Mouse (Mus musculus): ENCODE measurements around the gene Fgd5. TPM values are rescaled to one million over a fixed set of nuclear protein-coding genes. Genes with fewer than 3 reads are reported as not detected.
"Not testable (repeated sequence)": the region's sequence is repeated elsewhere in the genome, so short reads cannot be mapped to it uniquely, and the experiment has no call there.

The Fgd5 gene
- polyA plus RNA-seq, 1 experiment, result 0.77 TPM

- Histone ChIP-seq H3K27me3 (ENCODE audit: control insufficient read depth, insufficient read depth, low read length) (no peaks in the 10 kb centered on the region), H3K27ac (ENCODE audit: control insufficient read depth, insufficient read depth, low read depth, low read length) (no peak overlapping the region), H3K36me3 (ENCODE audit: control insufficient read depth, insufficient read depth, low read length) (no peaks in the 10 kb centered on the region), H3K4me1 (ENCODE audit: control insufficient read depth, insufficient read depth, low read length) (no peaks in the 10 kb centered on the region), H3K4me3 (ENCODE audit: control insufficient read depth, low read depth, low read length) (no peak overlapping the region)
- peak; percentile 75; the same call in 1 of the 2 replicates for TF ChIP-seq CTCF (IDR thresholded peaks at IDR 0.05; ENCODE audit: control insufficient read depth, insufficient read depth, insufficient replicate concordance, low read depth, low read length)
- TF ChIP-seq POLR2A (IDR thresholded peaks at IDR 0.05; ENCODE audit: control insufficient read depth, low read depth, low read length), result no peak
Observed at GRCm38 (mm10) chr6:92065721-92066496, 87.2 kb downstream of the Fgd5 start.

DNA sequence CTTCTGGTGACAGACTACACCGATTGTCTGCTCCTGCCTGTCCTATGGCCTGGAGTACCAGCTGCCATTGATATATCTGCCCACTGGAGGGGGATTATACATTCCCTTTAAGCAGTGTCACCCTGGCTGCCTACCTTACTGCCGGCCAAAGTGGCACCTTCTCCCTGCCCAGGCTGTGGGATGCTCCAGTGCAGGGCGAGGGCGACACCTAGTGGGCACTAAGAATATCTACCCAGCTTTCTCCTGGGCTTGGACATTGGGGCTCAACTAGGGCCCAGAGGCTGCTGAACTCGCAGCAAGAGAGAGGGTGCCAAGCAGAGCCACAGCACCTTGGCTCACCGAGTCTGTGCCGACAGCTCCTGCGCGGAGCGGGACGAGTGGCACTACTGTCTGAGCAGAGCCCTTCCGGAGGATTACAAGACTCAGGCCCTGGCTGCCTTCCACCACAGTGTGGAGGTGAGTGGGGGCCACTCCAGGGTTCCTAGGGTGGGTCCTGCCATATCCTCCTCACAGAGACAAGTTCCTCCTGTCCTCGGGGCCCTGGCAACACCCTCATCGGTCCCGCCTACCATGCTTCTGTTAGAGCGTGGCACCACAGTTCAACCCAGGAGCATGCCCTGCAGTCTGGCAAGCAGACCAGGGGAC, 88.6 kb downstream of the Fgd5 start:
- no peak overlapping the region for H3K4me3 ChIP-seq (ENCODE audit: control insufficient read depth, low read depth, low read length)

GRCm38 (mm10) chr6:92071121-92071839, 92.6 kb downstream of the Fgd5 start:
- no peak for TF ChIP-seq POLR2A (IDR thresholded peaks at IDR 0.05; ENCODE audit: control insufficient read depth, low read depth, low read length)
- no peak overlapping the region for H3K4me3 ChIP-seq (ENCODE audit: control insufficient read depth, low read depth, low read length)
- no peaks in the 10 kb centered on the region for H3K4me1 ChIP-seq (ENCODE audit: control insufficient read depth, insufficient read depth, low read length)
- no peak overlapping the region for H3K27ac ChIP-seq (ENCODE audit: control insufficient read depth, insufficient read depth, low read depth, low read length)
- H3K36me3 ChIP-seq (ENCODE audit: control insufficient read depth, insufficient read depth, low read length), result no peaks in the 10 kb centered on the region
- H3K27me3 ChIP-seq (ENCODE audit: control insufficient read depth, insufficient read depth, low read length), result no peaks in the 10 kb centered on the region

More for the DNA sequence above, 88.6 kb downstream of the Fgd5 start:
- no peaks in the 10 kb centered on the region for H3K4me1 ChIP-seq (ENCODE audit: control insufficient read depth, insufficient read depth, low read length)
- H3K27ac ChIP-seq (ENCODE audit: control insufficient read depth, insufficient read depth, low read depth, low read length), result no peak overlapping the region
- TF ChIP-seq POLR2A (IDR thresholded peaks at IDR 0.05; ENCODE audit: control insufficient read depth, low read depth, low read length) (no peak), CTCF (IDR thresholded peaks at IDR 0.05; ENCODE audit: control insufficient read depth, insufficient read depth, insufficient replicate concordance, low read depth, low read length) (peak; percentile 94)
- H3K36me3 ChIP-seq (ENCODE audit: control insufficient read depth, insufficient read depth, low read length), result no peaks in the 10 kb centered on the region
- no peaks in the 10 kb centered on the region for H3K27me3 ChIP-seq (ENCODE audit: control insufficient read depth, insufficient read depth, low read length)

GRCm38 (mm10) chr6:92080730-92081129, 102.1 kb downstream of the Fgd5 start:
- no peaks in the 10 kb centered on the region for H3K4me1 ChIP-seq (ENCODE audit: control insufficient read depth, insufficient read depth, low read length)
- no peaks in the 10 kb centered on the region for H3K36me3 ChIP-seq (ENCODE audit: control insufficient read depth, insufficient read depth, low read length)
- no peaks in the 10 kb centered on the region for H3K27me3 ChIP-seq (ENCODE audit: control insufficient read depth, insufficient read depth, low read length)
- no peak for TF ChIP-seq POLR2A (IDR thresholded peaks at IDR 0.05; ENCODE audit: control insufficient read depth, low read depth, low read length)
- TF ChIP-seq CTCF (IDR thresholded peaks at IDR 0.05; ENCODE audit: control insufficient read depth, insufficient read depth, insufficient replicate concordance, low read depth, low read length), result no peak
- no peak overlapping the region for H3K4me3 ChIP-seq (ENCODE audit: control insufficient read depth, low read depth, low read length)
- no peak overlapping the region for H3K27ac ChIP-seq (ENCODE audit: control insufficient read depth, insufficient read depth, low read depth, low read length)

DNA sequence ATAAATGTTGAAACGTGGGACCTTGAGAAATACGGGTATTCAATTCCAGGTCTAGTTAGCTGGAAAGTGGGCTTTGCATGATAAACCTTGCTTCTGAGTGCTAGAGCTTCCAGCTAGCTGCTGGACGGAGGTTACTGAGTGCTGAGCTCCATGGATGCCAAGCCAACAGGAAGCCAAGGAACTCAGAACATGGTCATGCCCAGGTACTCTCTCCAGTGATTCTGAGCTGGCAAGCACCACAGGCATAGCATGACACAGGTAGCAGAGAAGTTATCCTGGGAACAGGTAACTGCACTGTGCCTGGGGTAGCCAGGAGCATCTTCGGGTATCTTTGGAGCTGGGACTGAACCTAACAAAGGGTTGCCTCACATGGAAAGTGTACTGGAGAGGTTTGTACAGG, 104.1 kb downstream of the Fgd5 start:
- H3K4me3 ChIP-seq (ENCODE audit: control insufficient read depth, low read depth, low read length), result no peak overlapping the region
- no peaks in the 10 kb centered on the region for H3K36me3 ChIP-seq (ENCODE audit: control insufficient read depth, insufficient read depth, low read length)
- no peaks in the 10 kb centered on the region for H3K4me1 ChIP-seq (ENCODE audit: control insufficient read depth, insufficient read depth, low read length)
- H3K27ac ChIP-seq (ENCODE audit: control insufficient read depth, insufficient read depth, low read depth, low read length), result no peak overlapping the region
- TF ChIP-seq POLR2A (IDR thresholded peaks at IDR 0.05; ENCODE audit: control insufficient read depth, low read depth, low read length) (no peak), CTCF (IDR thresholded peaks at IDR 0.05; ENCODE audit: control insufficient read depth, insufficient read depth, insufficient replicate concordance, low read depth, low read length) (no peak)
- H3K27me3 ChIP-seq (ENCODE audit: control insufficient read depth, insufficient read depth, low read length), result no peaks in the 10 kb centered on the region

GRCm38 (mm10) chr6:92084932-92085331, 106.3 kb downstream of the Fgd5 start:
- Histone ChIP-seq H3K27ac (ENCODE audit: control insufficient read depth, insufficient read depth, low read depth, low read length) (no peak overlapping the region), H3K4me3 (ENCODE audit: control insufficient read depth, low read depth, low read length) (no peak overlapping the region), H3K4me1 (ENCODE audit: control insufficient read depth, insufficient read depth, low read length) (no peaks in the 10 kb centered on the region), H3K36me3 (ENCODE audit: control insufficient read depth, insufficient read depth, low read length) (no peaks in the 10 kb centered on the region), H3K27me3 (ENCODE audit: control insufficient read depth, insufficient read depth, low read length) (no peaks in the 10 kb centered on the region)
- TF ChIP-seq POLR2A (IDR thresholded peaks at IDR 0.05; ENCODE audit: control insufficient read depth, low read depth, low read length), result no peak
- no peak for TF ChIP-seq CTCF (IDR thresholded peaks at IDR 0.05; ENCODE audit: control insufficient read depth, insufficient read depth, insufficient replicate concordance, low read depth, low read length)

- not testable (repeated sequence) for H3K36me3 ChIP-seq (ENCODE audit: control insufficient read depth, insufficient read depth, low read length); H3K27ac ChIP-seq (ENCODE audit: control insufficient read depth, insufficient read depth, low read depth, low read length); H3K4me3 ChIP-seq (ENCODE audit: control insufficient read depth, low read depth, low read length); H3K27me3 ChIP-seq (ENCODE audit: control insufficient read depth, insufficient read depth, low read length); H3K4me1 ChIP-seq (ENCODE audit: control insufficient read depth, insufficient read depth, low read length)
Observed at GRCm38 (mm10) chr6:92089141-92089540, 110.5 kb downstream of the Fgd5 start.

Data from testis, adult 2 months (tissue).